Mouse (Mus musculus) CH12.LX (cell line): ENCODE measurements around the gene Hivep2. TPM values are rescaled to one million over a fixed set of nuclear protein-coding genes. Genes with fewer than 3 reads are reported as not detected.

Experiments
- DNase-seq: peaks from one replicate; pipeline ENCODE4 v3.0.0-alpha.2; 2013; ENCODE audit errors: extremely low read depth
- H3K27ac ChIP-seq: 2 replicates; pipeline ENCODE4 v1.5.1; 2012; ENCODE audit warnings: low read depth, mild to moderate bottlenecking, control low read depth, moderate library complexity; ENCODE audit not compliant: insufficient read depth
- H3K27me3 ChIP-seq: replicated peaks from 2 replicates; pipeline ENCODE3; 2012; ENCODE audit warnings: inconsistent platforms
- H3K36me3 ChIP-seq, 2 experiments: replicated peaks in 1 of 2; 2 replicates each; pipeline versions ENCODE3 to v1.6.1; 2012; ENCODE audit warnings: inconsistent platforms in 1 of 2, low read length in 1 of 2, mild to moderate bottlenecking in 1 of 2, mixed read lengths in 1 of 2, moderate library complexity in 1 of 2; ENCODE audit not compliant: control insufficient read depth in 1 of 2, insufficient read depth in 1 of 2
- H3K4me1 ChIP-seq, 2 experiments: 2 replicates each; pipeline ENCODE4 v1.6.1; 2012; ENCODE audit warnings: inconsistent platforms in 1 of 2, moderate library complexity in 1 of 2; ENCODE audit not compliant: insufficient read depth in 2 of 2, control insufficient read depth in 1 of 2
- H3K4me2 ChIP-seq: 2 replicates; pipeline ENCODE4 v1.6.1; 2012; ENCODE audit warnings: low read depth, mild to moderate bottlenecking, control low read depth; ENCODE audit not compliant: poor library complexity, insufficient read depth, severe bottlenecking
- H3K4me3 ChIP-seq, 3 experiments: fragments of 150-350 bp in 1 of 3; sonication (generic) in 1 of 3; replicated peaks in 1 of 3; 2 replicates each; pipeline versions ENCODE3 to v1.5.1; 2011 to 2012; ENCODE audit warnings: low read depth in 2 of 3, low read length in 2 of 3, mild to moderate bottlenecking in 2 of 3, moderate library complexity in 2 of 3, control low read depth in 1 of 3, improper control_type of control experiment in 1 of 3, inconsistent platforms in 1 of 3, mixed read lengths in 1 of 3; ENCODE audit not compliant: poor library complexity in 1 of 3
- H3K79me2 ChIP-seq: replicated peaks from 2 replicates; pipeline ENCODE4 v1.6.1; 2012; ENCODE audit warnings: mild to moderate bottlenecking, moderate library complexity; ENCODE audit not compliant: control insufficient read depth, poor library complexity, insufficient read depth, severe bottlenecking; ENCODE audit errors: extremely low read depth
- H3K9ac ChIP-seq: 2 replicates; pipeline ENCODE4 v1.6.1; 2012; ENCODE audit warnings: low read depth, mild to moderate bottlenecking, control low read depth, moderate library complexity; ENCODE audit not compliant: insufficient read depth
- H3K9me3 ChIP-seq: replicated peaks from 2 replicates; pipeline ENCODE3; 2012; ENCODE audit warnings: low read length, inconsistent platforms, mixed read lengths
- CHD1 ChIP-seq: IDR thresholded peaks from 2 replicates; pipeline ENCODE4 v1.6.1; 2012; ENCODE audit warnings: low read depth, low read length, improper control_type of control experiment, inconsistent platforms
- CHD2 ChIP-seq: IDR thresholded peaks from 2 replicates; pipeline ENCODE4 v1.6.1; 2011; ENCODE audit warnings: low read length, improper control_type of control experiment
- CTCF ChIP-seq, 2 experiments: IDR thresholded peaks in 1 of 2; conservative IDR thresholded peaks in 1 of 2; 2 replicates each; pipeline ENCODE4 v1.5.1; 2011 to 2012; ENCODE audit warnings: low read depth in 2 of 2, low read length in 2 of 2, improper control_type of control experiment in 1 of 2, inconsistent platforms in 1 of 2, mild to moderate bottlenecking in 1 of 2, moderate library complexity in 1 of 2
- ELF1 ChIP-seq: IDR thresholded peaks from 2 replicates; pipeline ENCODE4 v1.6.1; 2014; ENCODE audit warnings: low read depth, mild to moderate bottlenecking, inconsistent platforms, low read length, improper control_type of control experiment
- ETS1 ChIP-seq: conservative IDR thresholded peaks from 2 replicates; pipeline ENCODE4 v1.6.1; 2012; ENCODE audit warnings: low read depth, mild to moderate bottlenecking, inconsistent platforms, low read length, improper control_type of control experiment, moderate library complexity
- HCFC1 ChIP-seq: IDR thresholded peaks from 2 replicates; pipeline ENCODE4 v1.6.1; 2012; ENCODE audit warnings: low read depth, mild to moderate bottlenecking, inconsistent platforms, low read length, improper control_type of control experiment
- IRF4 ChIP-seq: IDR thresholded peaks from 2 replicates; pipeline ENCODE4 v1.6.1; 2014; ENCODE audit warnings: low read depth, mild to moderate bottlenecking, inconsistent platforms, low read length, improper control_type of control experiment
- JUND ChIP-seq: conservative IDR thresholded peaks from 2 replicates; pipeline ENCODE4 v1.6.1; 2011; ENCODE audit warnings: low read depth, low read length, improper control_type of control experiment
- MAFK ChIP-seq: IDR thresholded peaks from 2 replicates; pipeline ENCODE4 v1.6.1; 2011; ENCODE audit warnings: low read length, improper control_type of control experiment; ENCODE audit not compliant: insufficient replicate concordance
- MAZ ChIP-seq: IDR thresholded peaks from 2 replicates; pipeline ENCODE4 v1.6.1; 2012; ENCODE audit warnings: low read depth, mild to moderate bottlenecking, inconsistent platforms, low read length, improper control_type of control experiment, moderate library complexity
- MXI1 ChIP-seq: IDR thresholded peaks from 2 replicates; pipeline ENCODE4 v1.6.1; 2011; ENCODE audit warnings: mild to moderate bottlenecking, low read depth, low read length, improper control_type of control experiment
- NELFE ChIP-seq: IDR thresholded peaks from 2 replicates; pipeline ENCODE4 v1.6.1; 2011; ENCODE audit warnings: low read depth, low read length, improper control_type of control experiment
- NRF1 ChIP-seq: IDR thresholded peaks from 2 replicates; pipeline ENCODE4 v1.6.1; 2014; ENCODE audit warnings: low read depth, mild to moderate bottlenecking, inconsistent platforms, low read length, improper control_type of control experiment, moderate library complexity
- PAX5 ChIP-seq: IDR thresholded peaks from 2 replicates; pipeline ENCODE4 v1.6.1; 2012; ENCODE audit warnings: low read length, inconsistent platforms, mixed read lengths
- POLR2A ChIP-seq: IDR thresholded peaks from 2 replicates; pipeline ENCODE4 v1.6.1; 2011; ENCODE audit warnings: low read depth, mild to moderate bottlenecking, improper control_type of control experiment, low read length
- RCOR1 ChIP-seq: conservative IDR thresholded peaks from 2 replicates; pipeline ENCODE4 v1.6.1; 2012; ENCODE audit warnings: low read depth, mild to moderate bottlenecking, inconsistent platforms, low read length, improper control_type of control experiment
- SIN3A ChIP-seq: IDR thresholded peaks from 2 replicates; pipeline ENCODE4 v1.6.1; 2012; ENCODE audit warnings: low read length, improper control_type of control experiment, inconsistent platforms
- SMC3 ChIP-seq: IDR thresholded peaks from 2 replicates; pipeline ENCODE4 v1.6.1; 2011; ENCODE audit warnings: low read depth, low read length, improper control_type of control experiment
- TBP ChIP-seq: conservative IDR thresholded peaks from 2 replicates; pipeline ENCODE4 v1.6.1; 2011; ENCODE audit warnings: low read depth, low read length, improper control_type of control experiment
- USF1 ChIP-seq: IDR thresholded peaks from 2 replicates; pipeline ENCODE4 v1.6.1; 2014; ENCODE audit warnings: low read depth, mild to moderate bottlenecking, inconsistent platforms, low read length, improper control_type of control experiment
- ZC3H11A ChIP-seq: IDR thresholded peaks from 2 replicates; pipeline ENCODE4 v1.6.1; 2012; ENCODE audit warnings: low read depth, mild to moderate bottlenecking, inconsistent platforms, low read length, improper control_type of control experiment
- ZMIZ1 ChIP-seq: IDR thresholded peaks from 2 replicates; pipeline ENCODE4 v1.6.1; 2012; ENCODE audit warnings: low read depth, mild to moderate bottlenecking, inconsistent platforms, low read length, improper control_type of control experiment
- ZNF384 ChIP-seq: IDR thresholded peaks from 2 replicates; pipeline ENCODE4 v1.6.1; 2012; ENCODE audit warnings: low read depth, low read length, improper control_type of control experiment, inconsistent platforms
- dilution Hi-C: fragments of 300-500 bp; cut with MboI; formaldehyde crosslinking; loops from 2 replicates; pipeline ENCODE4 v1.14.3; 2020; ENCODE audit warnings: low sequenced_read_pairs; ENCODE audit not compliant: extremely low pct_unique_long_range_greater_than_20kb, extremely low pct_ligation_motif_present
- in situ Hi-C: fragments of 300-500 bp; cut with MboI; formaldehyde crosslinking; loops from 3 replicates; pipeline ENCODE4 v1.14.3; 2019; ENCODE audit warnings: low sequenced_read_pairs, low pct_ligation_motif_present, low pct_unique_long_range_greater_than_20kb, mixed read lengths
- polyA plus RNA-seq: library from polyadenylated mRNA; unstranded; fragments of >175 nt; gene quantifications from 2 replicates; pipeline ENCODE4 v1.2.1, GENCODE M21; 2012; ENCODE audit warnings: low read depth; ENCODE audit not compliant: insufficient read length
- total RNA-seq, 2 experiments: library from RNA; depleted of rRNA; stranded (reverse); fragments of 300-350 nt in 1 of 2; fragments of >200 nt in 1 of 2; gene quantifications; 2 replicates each; pipeline ENCODE4 v1.2.3; 2012 to 2014

Gene Hivep2
- total and polyA plus RNA-seq, 3 experiments: 0.59 to 2.7 (median 1.4) TPM

- in situ Hi-C loops (no loop called here), dilution Hi-C loops (no loop called here)
- no peak for DNase-seq
These were observed 153.3 kb downstream of the Hivep2 start for GRCm38 (mm10) chr10:14119201-14119600.

GRCm38 (mm10) chr10:14120512-14120911 is 154.6 kb downstream of the Hivep2 start:
- no peak overlapping the region for H3K4me2 ChIP-seq
- TF ChIP-seq POLR2A: no peak
- TF ChIP-seq NELFE: no peak
- no peak for TF ChIP-seq ZMIZ1
- TF ChIP-seq MAFK: no peak
- TF ChIP-seq MXI1: no peak
- no peak for TF ChIP-seq NRF1
- TF ChIP-seq CTCF (conservative IDR thresholded peaks at IDR 0.05 in 1 of 2, IDR thresholded peaks at IDR 0.05 in 1 of 2; ENCODE audit: low read depth in 2 of 2, low read length in 2 of 2): no peak
- no peak for TF ChIP-seq USF1
- TF ChIP-seq ZC3H11A: no peak
- no peak for TF ChIP-seq CHD1
- no peak for TF ChIP-seq TBP
- no peak for TF ChIP-seq SIN3A
- TF ChIP-seq HCFC1: no peak
- TF ChIP-seq CHD2: no peak
- TF ChIP-seq RCOR1: no peak
- TF ChIP-seq JUND: no peak
- no peak for TF ChIP-seq IRF4
- TF ChIP-seq MAZ: no peak
- H3K27ac ChIP-seq: no peak overlapping the region
- H3K79me2 ChIP-seq: no peaks in the 10 kb centered on the region
- H3K9me3 ChIP-seq: no peaks in the 10 kb centered on the region
- no peaks in the 10 kb centered on the region for H3K36me3 ChIP-seq
- no peak overlapping the region for H3K9ac ChIP-seq
- H3K4me3 ChIP-seq: no peak overlapping the region
- dilution Hi-C loops (no loop called here), in situ Hi-C loops (no loop called here)
- no peak for DNase-seq
- no peaks in the 10 kb centered on the region for H3K27me3 ChIP-seq
- peaks cover 5 to 7% of the 10 kb centered on the region in 2 experiments; a peak in 3 of 4 replicates for H3K4me1 ChIP-seq

More at GRCm38 (mm10) chr10:14119201-14119600, 153.3 kb downstream of the Hivep2 start:
- H3K36me3 ChIP-seq: no peaks in the 10 kb centered on the region
- no peak overlapping the region for H3K27ac ChIP-seq
- no peaks in the 10 kb centered on the region for H3K9me3 ChIP-seq
- no peak overlapping the region for H3K4me2 ChIP-seq
- TF ChIP-seq ZC3H11A (no peak), ZNF384 (no peak), ETS1 (no peak), PAX5 (no peak), MAZ (no peak), ELF1 (no peak), ZMIZ1 (no peak), SMC3 (no peak)
- H3K4me3 ChIP-seq: no peak overlapping the region
- H3K27me3 ChIP-seq: no peaks in the 10 kb centered on the region
- no peak overlapping the region for H3K9ac ChIP-seq
- no peaks in the 10 kb centered on the region for H3K79me2 ChIP-seq
- H3K4me1 ChIP-seq: peaks cover 8 to 12% of the 10 kb centered on the region in 2 experiments; a peak in 3 of 4 replicates
